Mouse (Mus musculus) heart, adult 2 months (tissue): ENCODE measurements around the gene Ccdc187.

Source experiments
- CTCF ChIP-seq: fragments of 200-600 bp; IDR thresholded peaks from 2 replicates; pipeline ENCODE4 v1.8.1; 2022; ENCODE audit warnings: antibody characterized with exemption, mild to moderate bottlenecking, moderate library complexity
- EP300 ChIP-seq: fragments of 200-500 bp; IDR thresholded peaks from 2 replicates; pipeline ENCODE4 v1.6.1; 2011; ENCODE audit warnings: low read depth, low read length, control low read depth; ENCODE audit not compliant: insufficient read depth
- POLR2A ChIP-seq: fragments of 200-500 bp; IDR thresholded peaks from 2 replicates; pipeline ENCODE4 v1.6.1; 2011; ENCODE audit warnings: mild to moderate bottlenecking, low read depth, low read length, control low read depth; ENCODE audit not compliant: insufficient read depth

- TF ChIP-seq POLR2A (no peak), EP300 (no peak), CTCF (no peak)
Measured at GRCm38 (mm10) chr2:26205126-26205525, 89.2 kb downstream of the Ccdc187 start.
